Mouse (Mus musculus) megakaryocyte, embryonic 14.5 days (primary cell): ENCODE data around the gene Fars2. TPM values are rescaled to one million over a fixed set of nuclear protein-coding genes. Genes with fewer than 3 reads are reported as not detected.

ENCODE experiments used
- H3K27me3 ChIP-seq: replicated peaks from 2 replicates; pipeline ENCODE3; 2012; ENCODE audit warnings: inconsistent platforms
- H3K36me3 ChIP-seq: replicated peaks from 2 replicates; pipeline ENCODE3; 2012; ENCODE audit warnings: low read length, inconsistent platforms, mixed read lengths
- H3K4me1 ChIP-seq: 2 replicates; pipeline ENCODE4 v1.6.1; 2012; ENCODE audit warnings: inconsistent platforms
- H3K4me3 ChIP-seq: replicated peaks from 2 replicates; pipeline ENCODE3; 2012; ENCODE audit warnings: moderate library complexity, mild to moderate bottlenecking, inconsistent platforms
- H3K9me3 ChIP-seq: 2 replicates; pipeline ENCODE4 v1.6.1; 2012; ENCODE audit warnings: inconsistent platforms
- FLI1 ChIP-seq: IDR thresholded peaks from 2 replicates; pipeline ENCODE4 v1.6.1; 2012; ENCODE audit warnings: low read length, inconsistent platforms, mixed read lengths
- GATA1 ChIP-seq: IDR thresholded peaks from 3 replicates; pipeline ENCODE4 v1.6.1; 2012; ENCODE audit warnings: mixed read lengths, low read length, inconsistent platforms, borderline replicate concordance
- polyA plus RNA-seq: library from polyadenylated mRNA; stranded (reverse); fragments of >175 nt; gene quantifications from 2 replicates; pipeline ENCODE4 v1.2.3, GENCODE M21; 2012; ENCODE audit warnings: low replicate concordance; ENCODE audit not compliant: insufficient read depth

The Fars2 gene
- polyA plus RNA-seq, 1 experiment: 34.4 TPM

DNA sequence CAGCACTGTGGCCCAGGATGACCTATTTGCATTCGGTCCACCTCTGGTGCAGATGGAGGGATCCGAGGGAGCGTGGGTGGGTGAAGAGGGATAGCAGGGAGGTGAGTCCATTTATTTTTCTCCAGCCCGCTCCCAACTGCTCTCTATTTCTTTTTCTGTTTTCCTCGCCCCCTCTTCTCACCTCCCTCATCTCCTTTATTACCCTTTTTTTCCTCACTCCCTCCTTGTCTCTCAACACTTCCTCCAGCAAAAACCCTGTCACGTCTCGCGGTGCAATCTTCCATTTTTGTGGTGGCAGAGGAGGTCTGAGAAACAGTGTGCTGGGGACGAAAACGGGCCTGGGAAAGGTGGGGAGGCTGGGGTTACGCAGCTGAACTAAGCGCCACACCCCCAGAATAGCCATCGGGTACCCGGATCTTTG lies 613.1 kb downstream of the Fars2 start:
- TF ChIP-seq GATA1: no peak
- TF ChIP-seq FLI1: no peak
- Histone ChIP-seq H3K9me3 (peaks cover 4% of the 10 kb centered on the region; the same call in 1 of the 2 replicates), H3K4me1 (peaks cover 52% of the 10 kb centered on the region), H3K27me3 (peaks cover 97% of the 10 kb centered on the region), H3K36me3 (no peaks in the 10 kb centered on the region), H3K4me3 (no peak overlapping the region)

DNA sequence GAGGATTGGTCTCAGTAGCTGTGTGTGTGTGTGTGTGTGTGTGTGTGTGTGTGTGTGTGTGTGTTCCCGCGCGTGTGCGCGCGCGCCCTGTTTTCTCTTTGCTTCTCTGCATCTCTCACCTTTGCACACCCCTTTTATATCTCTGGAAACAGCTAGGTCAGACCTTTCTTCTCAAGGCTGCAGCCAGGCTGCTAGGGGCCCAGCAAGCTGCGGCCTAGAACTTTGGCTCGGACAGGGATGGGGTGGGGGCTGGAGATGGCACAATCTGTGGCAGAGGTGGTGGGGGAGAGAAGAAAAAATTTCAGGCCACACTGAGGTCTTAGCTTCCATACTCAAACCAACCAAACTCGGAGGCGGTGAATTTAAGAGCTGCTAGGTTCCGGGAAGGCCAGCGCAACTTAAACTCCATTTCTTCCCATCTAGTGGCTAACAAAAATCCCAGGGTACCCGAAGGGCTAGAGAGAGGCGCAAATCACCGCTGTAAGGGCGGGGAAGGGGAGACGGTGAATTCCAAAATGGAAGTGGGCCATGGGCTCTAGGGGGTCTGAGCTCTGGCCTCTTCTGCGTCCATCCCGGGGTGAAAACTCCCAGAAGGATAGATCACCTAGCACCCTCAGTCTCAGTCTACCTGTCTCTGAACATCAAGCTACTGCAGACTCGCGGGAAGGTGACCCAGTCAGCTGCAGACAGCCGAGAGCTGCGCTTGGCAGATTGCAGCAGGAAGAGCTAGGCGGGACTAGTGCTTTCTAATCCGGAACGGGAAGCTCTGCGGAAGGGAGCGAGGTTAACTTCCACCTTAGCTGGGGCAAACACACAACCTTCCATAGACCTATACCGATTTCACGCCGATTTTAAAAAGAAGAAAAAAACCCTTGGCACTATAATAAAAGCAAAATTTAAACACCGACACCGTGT lies 614.1 kb downstream of the Fars2 start:
- no peaks in the 10 kb centered on the region for H3K36me3 ChIP-seq
- H3K9me3 ChIP-seq: peaks cover 4% of the 10 kb centered on the region; the same call in 1 of the 2 replicates
- H3K27me3 ChIP-seq: peaks cover 98% of the 10 kb centered on the region
- peak overlapping the region; percentile 89 for H3K4me3 ChIP-seq
- no peak for TF ChIP-seq FLI1
- no peak for TF ChIP-seq GATA1
- H3K4me1 ChIP-seq: peaks cover 60% of the 10 kb centered on the region

DNA sequence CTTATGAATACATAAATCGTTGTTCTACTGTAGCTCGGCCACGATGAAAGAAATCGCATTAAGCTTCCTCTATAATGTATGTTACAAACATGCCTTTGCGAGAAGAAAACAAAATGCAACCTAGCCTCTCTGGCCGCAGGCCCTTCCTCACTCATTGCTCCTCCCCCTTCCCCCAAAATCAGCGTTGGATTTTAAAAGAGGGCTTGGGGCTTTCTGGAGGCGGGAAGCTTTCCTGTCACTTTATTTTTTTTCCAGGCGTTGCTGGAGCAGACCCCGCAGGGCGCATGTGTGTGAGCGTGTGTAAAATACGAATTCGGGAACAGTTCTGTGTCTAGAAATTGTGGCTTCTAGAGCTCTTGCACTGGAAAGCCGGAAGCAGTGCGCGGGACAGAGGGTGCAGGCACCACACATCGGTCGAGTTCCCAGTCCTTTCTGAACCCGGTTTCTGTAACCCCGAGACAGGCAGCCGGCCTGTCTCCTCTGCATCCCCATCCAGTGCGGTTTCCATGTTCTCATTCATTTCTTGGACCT lies 614.8 kb downstream of the Fars2 start:
- peaks cover 98% of the 10 kb centered on the region for H3K27me3 ChIP-seq
- H3K9me3 ChIP-seq: peaks cover 8% of the 10 kb centered on the region; the same call in 1 of the 2 replicates
- TF ChIP-seq FLI1: no peak
- TF ChIP-seq GATA1: no peak

DNA sequence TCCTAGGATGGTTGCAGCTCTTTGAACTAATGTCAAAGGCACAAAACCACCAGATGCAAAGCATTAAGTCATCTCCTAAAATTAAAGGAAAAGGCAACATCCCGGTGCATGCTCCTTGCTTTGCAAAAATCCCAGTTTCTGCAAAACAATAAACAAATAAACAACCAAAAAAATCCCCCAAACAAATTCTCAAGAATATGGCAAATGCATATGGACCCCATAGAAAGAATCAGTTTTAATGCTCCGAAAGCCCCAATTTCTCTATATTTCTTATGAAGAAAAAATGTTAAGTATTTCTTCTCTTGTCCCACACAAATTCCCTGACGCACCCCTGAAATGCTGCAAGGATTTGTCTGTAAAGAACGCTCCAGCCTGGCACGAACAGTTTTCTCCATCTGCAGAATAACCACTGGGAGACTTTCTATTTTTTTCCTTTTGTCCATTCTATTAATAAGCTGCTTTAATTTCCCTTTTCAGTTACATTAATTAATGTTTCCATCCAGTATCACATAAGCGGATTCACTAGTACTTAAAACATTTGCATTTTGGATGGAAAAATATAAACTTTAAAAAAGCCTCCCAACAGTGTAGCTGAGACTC lies 615.8 kb downstream of the Fars2 start:
- Histone ChIP-seq H3K36me3 (no peaks in the 10 kb centered on the region), H3K4me1 (peaks cover 49% of the 10 kb centered on the region), H3K4me3 (no peak overlapping the region), H3K27me3 (peaks cover 99% of the 10 kb centered on the region), H3K9me3 (peaks cover 8% of the 10 kb centered on the region; the same call in 1 of the 2 replicates)
- TF ChIP-seq GATA1 (no peak), FLI1 (no peak)

More for the DNA sequence above, 614.8 kb downstream of the Fars2 start:
- peak overlapping the region; percentile 89 for H3K4me3 ChIP-seq
- peaks cover 57% of the 10 kb centered on the region for H3K4me1 ChIP-seq
- H3K36me3 ChIP-seq: no peaks in the 10 kb centered on the region

DNA sequence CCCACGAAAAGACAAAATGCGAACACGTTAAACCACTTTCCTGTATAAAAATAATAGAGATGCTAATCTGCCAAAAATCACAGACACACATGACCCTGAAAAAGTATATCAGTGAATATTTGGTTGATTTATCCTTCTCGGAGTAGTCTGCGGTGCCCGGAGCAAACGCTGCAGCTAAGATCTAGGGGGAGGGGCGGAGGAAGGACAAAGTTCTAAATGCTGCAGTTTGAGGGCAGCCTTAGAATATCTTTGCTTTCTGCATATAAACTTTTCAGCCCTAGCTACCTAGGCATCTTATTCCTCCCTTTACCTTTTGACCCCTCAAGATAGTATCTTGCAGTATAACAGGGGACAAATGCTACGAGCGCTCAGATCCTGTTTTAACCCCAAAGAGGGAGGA lies 616.4 kb downstream of the Fars2 start:
- H3K36me3 ChIP-seq: no peaks in the 10 kb centered on the region
- TF ChIP-seq FLI1 (no peak), GATA1 (no peak)
- peaks cover 95% of the 10 kb centered on the region for H3K27me3 ChIP-seq
- H3K4me3 ChIP-seq: no peak overlapping the region
- peaks cover 46% of the 10 kb centered on the region for H3K4me1 ChIP-seq
- H3K9me3 ChIP-seq: peaks cover 8% of the 10 kb centered on the region; the same call in 1 of the 2 replicates

DNA sequence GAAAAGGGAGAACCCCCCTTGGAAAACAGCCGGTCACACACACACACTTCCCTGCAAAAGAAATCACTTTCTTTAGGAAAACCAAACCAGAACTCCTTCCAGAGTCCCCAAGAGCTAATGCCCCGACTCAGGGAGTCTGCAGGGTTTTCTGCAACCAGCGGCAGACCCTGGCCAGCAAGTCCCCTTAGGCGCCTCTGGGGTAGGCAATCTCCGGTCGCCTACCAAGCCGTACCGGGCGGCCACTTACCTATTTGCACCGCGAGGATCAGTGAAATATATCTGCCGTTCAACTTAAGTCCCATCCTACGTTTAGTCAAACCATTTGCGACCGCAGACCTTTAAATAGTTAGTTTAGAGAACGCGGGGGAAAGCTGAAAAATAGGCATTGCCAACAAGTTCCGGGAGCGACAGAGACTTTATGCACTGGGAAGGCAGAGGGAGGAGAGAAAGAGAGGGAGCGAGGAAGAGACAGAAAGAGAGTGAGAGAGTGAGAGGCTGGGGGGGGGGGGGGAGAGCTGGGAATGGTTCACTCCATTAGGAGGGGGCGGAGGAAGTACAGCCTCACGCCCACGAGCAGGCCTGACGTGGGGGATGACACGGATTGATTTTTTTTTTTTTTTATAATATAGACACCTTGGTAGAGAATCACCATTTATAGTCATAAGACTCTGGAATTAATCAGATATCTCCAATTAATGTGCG lies 616.9 kb downstream of the Fars2 start:
- H3K4me3 ChIP-seq: no peak overlapping the region
- H3K27me3 ChIP-seq: peaks cover 93% of the 10 kb centered on the region
- H3K36me3 ChIP-seq: no peaks in the 10 kb centered on the region
- no peak for TF ChIP-seq GATA1
- TF ChIP-seq FLI1: no peak
- peaks cover 12% of the 10 kb centered on the region; the same call in 1 of the 2 replicates for H3K9me3 ChIP-seq
- H3K4me1 ChIP-seq: peaks cover 46% of the 10 kb centered on the region

DNA sequence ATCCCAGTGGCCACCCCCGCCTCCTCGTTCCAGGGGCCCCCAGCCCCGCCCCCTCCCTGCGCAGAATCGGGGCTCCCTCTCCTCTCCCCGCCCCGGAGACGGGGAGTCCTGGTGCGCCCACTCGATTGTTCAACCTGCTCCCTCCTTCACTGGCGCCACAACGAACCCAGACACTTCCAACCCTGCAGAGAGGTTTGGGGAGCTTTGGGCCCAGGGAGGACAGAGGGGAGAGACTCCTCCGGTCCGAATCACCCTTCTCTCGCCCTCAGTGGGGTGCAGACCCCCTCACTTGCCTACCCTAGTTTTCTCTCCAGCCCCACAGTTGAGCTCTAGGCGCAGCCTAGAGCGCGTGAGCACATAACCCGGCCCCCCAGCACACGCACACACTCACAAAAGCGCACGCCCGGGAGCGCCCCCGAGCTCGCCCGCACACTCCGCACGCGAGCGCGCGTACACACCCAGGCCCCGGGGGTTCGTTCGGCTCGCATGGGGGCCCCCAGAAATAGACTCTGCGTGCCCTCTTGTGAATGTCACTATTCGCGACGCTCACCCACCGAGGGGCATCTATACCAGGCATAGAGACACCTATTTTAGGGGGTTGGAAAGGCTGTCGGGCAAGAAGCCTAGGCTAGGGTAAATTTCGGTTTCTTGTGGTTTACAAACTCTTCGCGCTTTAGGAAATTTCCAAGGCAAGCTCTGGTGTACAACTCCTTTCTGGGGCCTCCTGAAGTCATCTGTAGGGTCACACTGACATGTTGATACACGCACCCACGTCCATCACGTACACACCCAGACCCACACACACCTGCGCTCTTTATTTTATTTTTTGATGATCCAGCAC lies 617.7 kb downstream of the Fars2 start, which contains the start of gene Nrn1:
Gene Nrn1 (minus strand): TSS at position 401 of the 841 bp plus-strand sequence.
- TF ChIP-seq GATA1: no peak
- TF ChIP-seq FLI1: no peak
- peaks cover 11% of the 10 kb centered on the region; the same call in 1 of the 2 replicates for H3K9me3 ChIP-seq
- peaks cover 44% of the 10 kb centered on the region for H3K4me1 ChIP-seq
- H3K4me3 ChIP-seq: peak within 1 kb of the TSS; percentile 89
- H3K36me3 ChIP-seq: no peaks in the 10 kb centered on the region
- H3K27me3 ChIP-seq: peaks cover 87% of the 10 kb centered on the region

DNA sequence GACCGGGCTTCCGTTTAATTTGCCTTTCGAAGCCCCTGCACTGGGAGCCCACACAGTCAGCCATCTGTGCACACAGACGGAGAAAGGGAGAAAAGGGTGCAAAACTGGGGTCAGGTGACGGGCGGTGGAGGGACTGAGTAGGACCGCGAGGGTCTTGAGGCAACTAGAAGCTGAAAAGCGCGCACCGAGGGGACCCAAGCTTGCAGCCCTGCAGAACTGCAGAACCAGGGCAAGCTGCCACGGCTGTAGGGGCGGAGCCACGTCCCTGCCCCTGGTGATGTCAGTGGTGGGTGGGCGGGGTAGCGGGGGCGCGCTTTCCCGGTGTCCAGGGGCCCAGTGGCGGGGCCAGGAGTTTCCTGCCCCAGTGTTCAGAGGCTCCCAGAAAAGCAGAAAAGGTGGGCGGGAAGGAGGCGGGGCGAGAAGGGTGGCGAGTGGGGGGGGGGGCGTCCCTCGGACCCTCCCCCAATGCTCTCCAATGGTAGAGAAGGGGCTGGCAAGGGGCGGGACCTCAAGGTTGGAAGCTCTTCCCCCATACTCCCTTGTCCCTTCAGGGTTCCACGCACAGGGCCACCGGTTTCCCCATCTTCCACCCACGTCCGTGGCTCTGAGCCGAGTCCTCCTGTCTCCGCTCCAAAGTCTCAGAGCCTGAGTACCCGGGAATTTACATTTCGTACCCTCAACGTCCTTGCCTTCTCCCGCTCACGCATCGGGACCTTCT lies 618.8 kb downstream of the Fars2 start:
- Histone ChIP-seq H3K4me3 (peak overlapping the region; percentile 89), H3K27me3 (peaks cover 77% of the 10 kb centered on the region), H3K4me1 (peaks cover 40% of the 10 kb centered on the region), H3K36me3 (no peaks in the 10 kb centered on the region), H3K9me3 (peaks cover 8% of the 10 kb centered on the region; the same call in 1 of the 2 replicates)
- no peak for TF ChIP-seq GATA1
